Mouse (Mus musculus): ENCODE results near the gene E2f6.

Gene E2f6

GRCm38 (mm10) chr12:16834701-16835100 lies 23.9 kb downstream of the E2f6 start:
- in situ Hi-C loops (cut with MboI; ENCODE audit: low pct_unique_long_range_greater_than_20kb in 1 of 2, low sequenced_read_pairs in 2 of 2, unreplicated experiment in 1 of 2), result no loop called here

- in situ Hi-C loops (cut with MboI; ENCODE audit: low pct_unique_long_range_greater_than_20kb in 1 of 2, low sequenced_read_pairs in 2 of 2, unreplicated experiment in 1 of 2), result no loop called here
These were observed 25.4 kb downstream of the E2f6 start for GRCm38 (mm10) chr12:16836188-16836587.

- in situ Hi-C loops (cut with MboI; ENCODE audit: low pct_unique_long_range_greater_than_20kb in 1 of 2, low sequenced_read_pairs in 2 of 2, unreplicated experiment in 1 of 2), result no loop called here
These were observed 27.0 kb downstream of the E2f6 start for GRCm38 (mm10) chr12:16837766-16838165.

- in situ Hi-C loops (cut with MboI; ENCODE audit: low pct_unique_long_range_greater_than_20kb in 1 of 2, low sequenced_read_pairs in 2 of 2, unreplicated experiment in 1 of 2), result no loop called here
These were observed 30.3 kb downstream of the E2f6 start for GRCm38 (mm10) chr12:16840842-16841782.

GRCm38 (mm10) chr12:16844623-16845592 lies 34.1 kb downstream of the E2f6 start:
- in situ Hi-C loops (cut with MboI; ENCODE audit: low pct_unique_long_range_greater_than_20kb in 1 of 2, low sequenced_read_pairs in 2 of 2, unreplicated experiment in 1 of 2), result no loop called here

- in situ Hi-C loops (cut with MboI; ENCODE audit: low pct_unique_long_range_greater_than_20kb in 1 of 2, low sequenced_read_pairs in 2 of 2, unreplicated experiment in 1 of 2), result no loop called here
These were observed 36.5 kb downstream of the E2f6 start for GRCm38 (mm10) chr12:16847204-16847792.

GRCm38 (mm10) chr12:16848501-16848900 lies 37.7 kb downstream of the E2f6 start:
- in situ Hi-C loops (cut with MboI; ENCODE audit: low pct_unique_long_range_greater_than_20kb in 1 of 2, low sequenced_read_pairs in 2 of 2, unreplicated experiment in 1 of 2), result no loop called here

- in situ Hi-C loops (cut with MboI; ENCODE audit: low pct_unique_long_range_greater_than_20kb in 1 of 2, low sequenced_read_pairs in 2 of 2, unreplicated experiment in 1 of 2), result no loop called here
These were observed 39.1 kb downstream of the E2f6 start for GRCm38 (mm10) chr12:16849821-16850220.

GRCm38 (mm10) chr12:16850431-16851375 lies 39.9 kb downstream of the E2f6 start:
- in situ Hi-C loops (cut with MboI; ENCODE audit: low pct_unique_long_range_greater_than_20kb in 1 of 2, low sequenced_read_pairs in 2 of 2, unreplicated experiment in 1 of 2), result no loop called here

- in situ Hi-C loops (cut with MboI; ENCODE audit: low pct_unique_long_range_greater_than_20kb in 1 of 2, low sequenced_read_pairs in 2 of 2, unreplicated experiment in 1 of 2), result no loop called here
These were observed 42.8 kb downstream of the E2f6 start for GRCm38 (mm10) chr12:16853431-16854165.

- in situ Hi-C loops (cut with MboI; ENCODE audit: low pct_unique_long_range_greater_than_20kb in 1 of 2, low sequenced_read_pairs in 2 of 2, unreplicated experiment in 1 of 2), result no loop called here
These were observed 45.0 kb downstream of the E2f6 start for GRCm38 (mm10) chr12:16855632-16856305.

GRCm38 (mm10) chr12:16856306-16856679 lies 45.5 kb downstream of the E2f6 start:
- in situ Hi-C loops (cut with MboI; ENCODE audit: low pct_unique_long_range_greater_than_20kb in 1 of 2, low sequenced_read_pairs in 2 of 2, unreplicated experiment in 1 of 2), result no loop called here

- in situ Hi-C loops (cut with MboI; ENCODE audit: low pct_unique_long_range_greater_than_20kb in 1 of 2, low sequenced_read_pairs in 2 of 2, unreplicated experiment in 1 of 2), result no loop called here
These were observed 47.3 kb downstream of the E2f6 start for GRCm38 (mm10) chr12:16858081-16858480.

- in situ Hi-C loops (cut with MboI; ENCODE audit: low pct_unique_long_range_greater_than_20kb in 1 of 2, low sequenced_read_pairs in 2 of 2, unreplicated experiment in 1 of 2), result no loop called here
These were observed 49.0 kb downstream of the E2f6 start for GRCm38 (mm10) chr12:16859781-16860180.

GRCm38 (mm10) chr12:16860533-16860932 lies 49.8 kb downstream of the E2f6 start:
- in situ Hi-C loops (cut with MboI; ENCODE audit: low pct_unique_long_range_greater_than_20kb in 1 of 2, low sequenced_read_pairs in 2 of 2, unreplicated experiment in 1 of 2), result no loop called here

GRCm38 (mm10) chr12:16860961-16861360 lies 50.2 kb downstream of the E2f6 start:
- in situ Hi-C loops (cut with MboI; ENCODE audit: low pct_unique_long_range_greater_than_20kb in 1 of 2, low sequenced_read_pairs in 2 of 2, unreplicated experiment in 1 of 2), result no loop called here

GRCm38 (mm10) chr12:16864477-16864876 lies 53.7 kb downstream of the E2f6 start:
- in situ Hi-C loops (cut with MboI; ENCODE audit: low pct_unique_long_range_greater_than_20kb in 1 of 2, low sequenced_read_pairs in 2 of 2, unreplicated experiment in 1 of 2), result no loop called here
